Mouse (Mus musculus) spleen, adult 18-20 months (tissue): ENCODE data around the gene Fmo4.
"Not testable (repeated sequence)": the region's sequence is repeated elsewhere in the genome, so short reads cannot be mapped to it uniquely, and the experiment has no call there.

ENCODE experiments used
- DNase-seq, 2 experiments: peaks; one replicate each; pipeline ENCODE4 v3.0.0; 2022; ENCODE audit warnings: mixed read lengths in 2 of 2

The Fmo4 gene

DNA sequence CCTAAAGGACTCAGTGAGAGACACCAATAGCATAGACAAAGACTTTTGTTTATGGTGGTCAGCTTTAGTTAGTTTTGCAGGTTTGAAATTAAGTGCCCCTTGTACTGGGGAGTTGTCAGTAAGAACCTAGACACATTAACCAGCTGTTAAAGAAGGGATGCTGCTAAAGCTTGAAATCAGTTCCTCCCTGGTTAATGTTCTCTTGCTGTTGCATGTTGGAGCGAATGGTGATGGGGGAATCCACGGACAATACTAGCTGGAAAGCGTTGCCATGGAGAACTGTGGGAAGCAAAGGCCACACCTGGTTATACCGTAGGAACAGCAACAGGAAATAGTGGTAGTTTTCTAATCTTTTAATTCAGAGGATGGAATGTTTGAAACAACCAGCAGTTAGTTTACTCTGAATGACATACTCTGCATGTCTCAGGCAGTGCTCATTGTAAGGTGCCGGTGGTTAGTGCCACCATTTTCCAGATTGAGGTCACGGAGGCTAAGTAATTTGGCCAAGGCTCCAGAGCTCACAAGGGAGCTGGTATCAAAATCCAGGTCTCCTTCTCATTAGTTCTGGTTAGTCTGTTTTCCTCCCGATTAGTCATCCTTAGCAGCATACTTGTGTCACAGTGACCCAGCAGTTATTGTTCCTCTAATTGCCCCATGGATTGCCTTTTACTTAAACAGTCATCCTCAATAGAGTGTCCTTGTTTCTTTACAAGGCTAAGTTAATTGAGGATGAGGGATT, 21.3 kb downstream of the Fmo4 start:
- DNase-seq, result no peak

DNA sequence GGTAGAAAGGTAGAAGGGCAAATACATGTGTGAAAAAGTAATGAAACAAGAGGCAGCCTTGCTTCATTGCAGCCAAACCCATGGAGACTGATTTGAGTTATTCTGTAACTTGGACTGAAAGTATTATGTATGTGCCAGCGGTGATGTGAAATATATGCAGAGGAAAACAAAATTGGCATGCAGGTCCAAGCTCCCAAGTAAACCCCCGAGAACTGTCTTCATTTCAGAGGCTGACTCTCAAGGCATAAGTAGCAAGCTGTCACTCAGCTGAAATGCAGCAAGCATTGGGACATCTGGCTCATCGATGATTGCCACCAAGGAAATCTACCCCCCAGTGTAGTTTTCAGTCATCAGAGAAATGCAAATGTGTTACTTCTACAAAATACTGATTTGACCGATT, 28.6 kb downstream of the Fmo4 start:
- DNase-seq, result no peak

GRCm38 (mm10) chr1:162783669-162784248, 30.0 kb downstream of the Fmo4 start:
- DNase-seq, result no peak

DNA sequence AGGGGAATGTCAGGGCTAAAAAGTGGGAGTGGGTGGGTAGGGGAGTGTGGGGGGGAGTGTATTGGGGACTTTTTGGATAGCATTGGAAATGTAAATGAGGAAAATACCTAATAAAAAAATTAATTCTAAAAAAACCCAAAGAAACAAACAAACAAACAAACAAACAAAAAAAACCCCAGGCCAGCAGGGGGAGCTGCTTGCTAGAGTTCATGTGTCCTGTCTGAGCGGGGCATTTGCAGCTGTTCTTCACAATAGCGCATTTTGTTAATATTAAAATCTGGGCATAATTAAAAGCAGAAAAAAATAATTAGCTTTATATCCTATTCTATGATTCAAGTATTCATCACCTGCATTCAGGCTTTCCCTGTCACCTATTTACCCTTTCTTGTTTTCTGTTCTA, 32.7 kb downstream of the Fmo4 start:
- not testable (repeated sequence) for DNase-seq

DNA sequence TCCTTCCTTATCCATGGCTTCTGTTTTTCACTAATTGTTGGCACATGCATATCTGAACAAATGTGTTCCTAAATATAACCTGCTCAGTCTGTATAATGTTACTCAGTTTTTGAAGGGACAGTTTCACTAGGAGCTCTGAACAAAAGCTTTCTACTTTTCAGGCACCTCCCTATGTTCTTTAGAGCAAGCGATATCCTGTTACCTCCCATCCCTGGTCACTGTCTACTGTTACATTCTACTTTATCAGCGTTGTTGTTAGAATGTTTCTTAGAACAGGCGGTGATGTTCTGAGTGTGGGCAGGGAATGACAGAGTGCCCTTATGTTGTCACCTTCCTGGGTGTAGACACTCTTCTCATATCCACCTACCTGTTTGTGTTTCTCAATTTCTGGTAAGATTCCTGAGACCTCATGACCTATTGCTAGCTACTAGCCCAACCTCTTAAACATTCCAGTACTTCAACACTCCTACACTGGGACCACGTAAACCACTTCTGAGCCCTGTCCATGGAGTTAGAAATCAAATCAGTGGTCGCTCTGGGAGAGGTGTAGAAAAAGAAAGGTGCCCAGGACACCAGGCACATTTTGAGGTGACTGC, 35.7 kb downstream of the Fmo4 start:
- DNase-seq, result no peak

GRCm38 (mm10) chr1:162773661-162774060, 40.1 kb downstream of the Fmo4 start:
- DNase-seq, result no peak

DNA sequence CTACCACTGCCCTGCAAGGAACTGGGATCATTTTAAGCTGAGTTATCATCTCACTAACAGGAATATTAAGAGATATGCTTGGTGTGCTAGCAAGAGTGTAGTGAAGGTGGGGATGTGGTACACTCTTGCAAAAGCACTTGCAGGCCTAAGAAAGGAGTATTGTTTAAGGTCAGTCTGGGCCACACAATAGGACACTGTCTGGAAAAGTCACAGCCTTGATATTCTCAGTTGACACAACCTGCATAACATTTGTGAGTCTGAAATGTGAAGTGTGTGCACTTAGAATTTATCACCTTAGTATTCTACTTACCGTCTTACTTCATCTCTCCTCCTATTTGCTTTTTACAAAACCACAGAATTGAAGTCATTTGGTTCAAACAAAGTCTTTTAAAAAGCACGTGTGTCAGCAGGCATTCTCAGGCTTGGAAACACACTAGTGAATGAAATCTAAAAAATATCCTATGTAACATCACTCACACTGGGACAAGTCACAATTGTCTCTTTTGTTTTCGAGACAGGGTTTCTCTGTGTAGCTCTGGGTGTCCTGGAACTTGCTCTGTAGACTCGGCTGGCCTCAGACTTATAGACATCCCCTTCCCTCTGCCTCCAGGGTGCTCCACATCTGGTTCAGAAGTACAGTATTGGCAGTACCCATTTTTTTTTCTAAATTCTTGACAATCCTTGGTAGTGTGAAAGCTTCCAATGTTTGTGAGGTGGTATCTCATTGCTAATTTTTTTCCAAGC, 42.0 kb downstream of the Fmo4 start:
- DNase-seq, result no peak

DNA sequence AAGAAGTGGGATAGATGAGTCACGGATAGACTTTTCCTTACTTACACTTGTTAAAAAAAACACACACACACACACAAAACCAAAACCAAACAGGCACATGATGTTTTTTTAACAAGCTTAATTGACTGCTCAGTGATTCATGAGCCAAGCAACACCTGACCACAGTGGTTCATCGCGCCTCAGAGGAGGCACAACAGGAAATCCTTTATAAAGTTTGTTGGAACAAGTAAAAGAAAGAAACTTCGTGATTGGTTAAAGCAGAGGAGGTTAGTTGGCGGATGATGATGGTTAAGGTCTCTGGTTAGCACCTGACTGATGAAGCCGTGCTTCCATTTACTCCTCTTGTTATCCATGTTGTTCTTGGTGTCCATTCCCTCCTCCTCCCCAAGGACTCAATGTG, 61.8 kb downstream of the Fmo4 start:
- DNase-seq, result no peak

- DNase-seq, result no peak
Measured at GRCm38 (mm10) chr1:162749607-162750006, 64.2 kb downstream of the Fmo4 start.

GRCm38 (mm10) chr1:162748761-162749160, 65.0 kb downstream of the Fmo4 start:
- DNase-seq, result no peak
